Mouse (Mus musculus) neutrophil, adult 5-6 weeks (primary cell): Measurements from ENCODE around the gene Otud7a. TPM values are rescaled to one million over a fixed set of nuclear protein-coding genes. Genes with fewer than 3 reads are reported as not detected.
"Not testable (repeated sequence)": the region's sequence is repeated elsewhere in the genome, so short reads cannot be mapped to it uniquely, and the experiment has no call there.

ENCODE experiments used
- ATAC-seq: fragments of 151-379, 151-347 bp; 2 replicates; pipeline ENCODE4 v1.8.0; 2017; ENCODE audit warnings: mild to moderate bottlenecking, moderate TSS enrichment; ENCODE audit not compliant: insufficient number of reproducible peaks, poor library complexity, low FRiP score, severe bottlenecking; ENCODE audit errors: extremely low read depth
- total RNA-seq: library from RNA; stranded (forward); fragments of 200-1000 nt; gene quantifications from 2 replicates; pipeline ENCODE4 v1.2.3, GENCODE M21; 2017

Otud7a gene
- total RNA-seq, 1 experiment from 2014 or later: not detected

DNA sequence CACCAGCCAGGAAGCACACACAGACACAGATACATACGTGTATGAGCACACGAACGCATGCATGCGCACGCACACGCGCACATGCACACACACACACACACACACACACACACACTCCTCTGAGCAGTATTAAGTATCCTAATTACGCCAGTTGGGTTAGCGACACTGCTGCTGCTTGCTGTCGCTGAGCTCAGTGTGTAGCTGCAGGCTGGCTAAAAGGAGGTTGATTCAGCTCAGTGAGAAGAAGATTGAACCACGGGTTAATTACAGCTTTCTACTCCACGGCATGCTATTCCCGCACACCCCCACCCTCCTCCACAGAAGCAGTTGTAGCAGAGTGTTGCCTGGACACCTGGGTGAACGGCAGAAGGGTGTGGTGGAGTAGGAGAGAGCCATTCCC, 224.4 kb downstream of the Otud7a start:
- ATAC-seq: no peak

DNA sequence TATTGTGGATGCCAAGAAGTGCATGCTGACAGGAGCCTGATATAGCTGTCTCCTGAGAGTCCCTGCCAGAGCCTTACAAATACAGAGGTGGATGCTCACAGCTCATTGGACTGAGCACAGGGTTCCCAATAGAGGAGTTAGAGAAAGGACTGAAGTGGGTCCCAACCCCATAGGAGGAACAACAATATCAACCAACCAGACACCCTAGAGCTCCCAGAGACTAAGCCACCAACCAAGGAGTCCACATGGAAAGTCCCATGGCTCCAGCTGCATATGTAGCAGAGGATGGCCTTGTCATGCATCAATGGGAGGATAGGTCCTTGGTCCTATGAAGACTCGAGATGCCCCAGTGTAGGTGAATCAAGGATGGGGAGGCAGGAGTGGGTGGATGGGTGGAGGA, 226.4 kb downstream of the Otud7a start:
- not testable (repeated sequence) for ATAC-seq

DNA sequence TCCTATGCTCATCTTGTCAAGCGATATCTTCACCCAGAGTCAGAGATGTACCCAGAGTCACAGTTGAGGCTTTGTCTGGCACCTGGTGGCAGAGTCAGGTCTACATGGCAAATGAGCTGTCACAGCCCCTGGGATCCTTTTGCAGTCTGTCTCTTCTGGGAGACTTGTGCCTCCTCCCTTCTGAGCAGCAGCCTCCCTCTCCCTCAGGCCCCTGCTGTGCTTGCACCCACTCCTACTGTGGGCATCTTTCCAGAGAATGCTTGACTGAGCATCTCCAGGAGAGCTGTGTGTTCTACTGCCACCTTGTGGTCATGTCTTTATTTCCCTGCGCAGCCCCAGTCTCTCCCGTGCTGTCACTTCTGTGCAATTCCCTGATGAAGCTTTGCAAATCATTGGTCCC, 227.4 kb downstream of the Otud7a start:
- ATAC-seq: no peak

DNA sequence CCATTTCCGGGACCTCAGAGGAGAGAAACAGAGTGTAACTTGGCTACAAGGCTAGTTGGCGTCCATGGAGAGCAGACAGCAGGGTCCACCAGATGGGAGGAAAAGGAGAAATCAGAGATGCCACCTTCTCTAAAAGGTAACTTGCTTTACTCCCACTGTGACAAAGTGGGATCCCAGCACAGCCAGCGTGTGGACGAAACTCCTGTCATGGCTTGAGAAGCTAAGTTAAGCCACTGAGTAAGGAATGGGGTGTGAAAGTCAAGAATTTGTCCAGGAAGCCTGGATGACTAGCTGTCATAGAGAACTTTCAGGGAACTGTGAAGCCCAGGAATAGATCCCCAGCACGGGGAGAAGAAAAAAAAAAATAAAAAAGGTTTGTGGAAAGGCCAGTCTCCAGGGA, 232.1 kb downstream of the Otud7a start:
- ATAC-seq: no peak

DNA sequence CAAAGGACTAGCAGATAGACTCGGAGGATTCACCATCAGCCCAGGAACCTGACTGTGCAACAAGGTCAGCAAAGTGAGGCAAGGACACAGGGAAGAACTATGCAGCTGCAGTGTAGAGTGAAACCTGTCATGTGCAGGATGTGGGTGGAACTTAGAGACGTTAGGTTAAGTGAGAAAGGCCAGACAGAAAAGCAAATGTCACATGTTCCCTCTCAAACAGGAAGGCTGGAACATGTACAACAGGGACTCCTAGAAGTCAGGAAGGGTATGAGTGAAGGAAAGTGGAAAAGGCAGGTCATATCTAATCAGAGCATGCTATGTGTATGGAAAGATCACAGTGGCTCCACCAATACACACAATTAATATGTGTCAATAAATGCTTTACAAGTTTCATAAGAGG, 232.6 kb downstream of the Otud7a start:
- ATAC-seq: no peak

DNA sequence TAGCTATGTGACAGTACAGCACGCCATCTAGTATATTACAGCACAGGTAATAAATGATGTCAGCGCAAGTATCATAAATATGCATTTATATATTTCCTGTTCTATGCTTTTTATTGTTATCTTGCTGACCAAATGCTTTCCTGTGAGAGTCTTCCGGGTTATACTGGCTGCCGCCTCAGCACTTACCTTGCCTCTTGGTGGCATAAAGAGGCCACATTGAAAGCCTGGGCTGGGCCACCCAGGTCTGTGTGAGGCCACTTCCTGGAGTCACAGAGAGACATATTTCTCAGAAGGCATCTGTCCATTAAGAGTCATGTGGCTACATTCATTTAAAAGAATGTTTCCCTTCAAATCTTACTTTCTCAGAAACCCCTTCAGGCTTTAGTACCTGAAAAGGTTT, 242.5 kb downstream of the Otud7a start:
- ATAC-seq: no peak

DNA sequence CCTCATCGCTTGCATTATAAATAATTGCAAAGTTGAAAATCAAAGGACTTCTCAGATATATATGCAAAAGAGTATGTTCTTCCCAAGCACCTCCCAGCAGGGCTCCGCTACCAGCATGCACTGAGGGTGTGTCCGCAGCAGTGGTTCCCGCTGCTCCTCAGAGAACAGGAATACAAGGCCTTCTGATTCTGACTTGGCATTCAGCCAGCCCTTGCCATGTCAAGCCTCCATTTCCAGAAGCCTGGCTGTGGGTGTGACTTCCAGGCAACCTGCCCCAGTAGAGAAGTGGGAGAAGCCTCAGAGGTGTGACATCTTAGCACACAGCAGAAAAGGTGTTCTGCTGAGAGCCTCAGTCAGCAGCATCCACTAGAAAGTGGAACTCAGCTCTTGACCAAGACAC, 253.4 kb downstream of the Otud7a start:
- ATAC-seq: no peak

DNA sequence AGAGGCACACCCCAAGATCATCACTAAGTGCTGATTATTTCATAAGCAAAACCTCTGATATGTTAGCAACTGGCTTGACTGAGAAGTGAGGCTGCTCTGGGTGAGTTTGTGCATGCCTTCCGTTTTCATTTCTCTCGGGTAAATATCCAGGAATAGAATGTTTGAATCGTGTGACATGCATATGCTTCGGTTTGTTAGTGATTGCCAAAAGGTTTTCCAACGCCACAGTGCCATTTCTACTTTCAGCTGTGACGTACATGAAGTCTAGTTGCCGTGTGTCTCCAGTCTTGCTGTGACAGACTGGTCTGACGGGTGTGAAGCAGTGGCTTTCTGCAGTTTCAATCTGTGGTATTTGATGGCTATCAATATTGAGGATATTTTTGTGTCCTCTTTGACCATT, 273.4 kb downstream of the Otud7a start:
- no peak for ATAC-seq

DNA sequence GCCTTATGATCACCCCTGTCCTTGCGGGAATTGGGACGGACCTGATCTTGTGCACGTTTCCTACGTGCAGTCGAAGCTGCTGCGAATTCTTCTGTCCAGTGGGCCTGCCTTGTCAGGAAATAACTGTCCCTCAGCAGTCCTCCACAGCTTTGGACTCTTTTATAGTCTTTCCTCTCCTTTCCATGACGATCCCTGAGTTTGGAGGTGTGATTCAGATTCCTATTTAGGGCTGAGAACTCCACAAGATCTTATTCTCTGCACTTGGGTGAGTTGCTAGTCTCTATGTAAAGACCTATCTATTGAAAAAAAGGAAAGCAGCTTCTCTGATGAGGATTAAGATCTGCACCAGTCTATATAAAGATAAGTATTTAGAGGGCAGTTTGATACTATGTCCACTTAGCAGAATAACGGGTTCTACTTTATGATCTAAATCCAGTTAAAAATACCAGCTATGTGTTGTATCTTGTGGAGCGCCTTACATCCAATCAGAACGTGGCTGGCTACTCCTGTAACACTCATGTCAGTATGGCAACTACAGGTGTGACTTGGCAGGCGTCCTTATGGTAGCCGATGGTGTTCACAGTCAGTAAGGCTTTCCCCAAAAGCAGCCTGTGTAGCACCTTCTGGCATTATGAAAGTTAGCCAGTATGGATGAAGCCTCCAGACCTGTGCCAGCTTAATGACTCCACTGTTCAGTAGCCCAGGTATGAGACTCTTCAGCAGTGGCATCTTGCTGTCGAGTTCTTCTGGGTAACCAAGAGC, 274.8 kb downstream of the Otud7a start:
- ATAC-seq: no peak

DNA sequence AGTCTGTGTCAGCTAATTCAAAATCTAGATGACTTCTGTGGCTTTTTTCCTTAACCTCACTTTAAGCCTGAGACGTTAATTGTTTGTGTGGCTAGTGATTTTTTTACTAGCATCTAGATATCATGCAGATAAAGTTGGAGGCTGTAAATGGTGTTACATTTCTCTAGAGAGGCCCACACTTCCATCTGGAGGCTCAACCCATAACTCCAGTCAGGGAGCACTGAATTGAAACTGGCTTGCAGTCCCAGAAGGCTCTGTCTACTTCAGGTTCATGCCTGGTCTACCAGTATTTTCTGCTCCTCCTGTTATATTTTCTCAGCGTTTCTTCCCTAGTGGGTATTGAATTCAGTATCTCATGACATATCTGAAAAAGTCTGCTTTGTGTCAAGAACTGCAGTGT, 276.1 kb downstream of the Otud7a start:
- no peak for ATAC-seq

DNA sequence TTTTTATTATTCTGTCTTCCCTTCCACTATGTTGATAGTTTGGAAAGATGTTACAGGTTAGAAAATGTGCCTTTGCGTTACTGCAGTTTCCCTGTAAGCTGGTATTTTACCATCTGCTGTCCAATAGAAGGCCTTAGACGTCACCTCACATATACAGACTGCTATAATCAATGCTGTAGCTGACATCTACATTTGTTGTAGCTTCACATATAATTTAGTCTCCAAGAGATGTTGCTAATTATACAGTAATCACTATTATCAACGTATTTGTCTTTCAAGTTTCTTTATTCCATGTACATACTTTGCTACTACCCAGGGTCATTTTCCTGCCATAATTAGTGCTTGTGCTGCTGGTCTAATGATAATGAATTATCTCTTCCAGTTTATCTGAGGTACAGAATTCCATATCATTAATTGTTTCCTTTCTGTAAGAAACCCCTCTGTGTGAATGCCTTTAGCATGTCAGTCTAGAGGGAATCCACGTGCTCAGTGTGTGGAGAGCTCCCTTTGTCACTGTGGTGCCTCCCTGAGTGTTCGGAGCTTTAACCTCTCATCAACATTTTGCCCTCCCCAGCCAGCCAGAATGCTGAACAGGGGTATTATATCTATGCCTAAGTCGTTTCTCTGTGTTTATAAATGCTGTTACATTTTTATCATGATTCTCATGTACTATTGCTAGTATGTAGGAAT, 280.6 kb downstream of the Otud7a start:
- ATAC-seq: no peak

DNA sequence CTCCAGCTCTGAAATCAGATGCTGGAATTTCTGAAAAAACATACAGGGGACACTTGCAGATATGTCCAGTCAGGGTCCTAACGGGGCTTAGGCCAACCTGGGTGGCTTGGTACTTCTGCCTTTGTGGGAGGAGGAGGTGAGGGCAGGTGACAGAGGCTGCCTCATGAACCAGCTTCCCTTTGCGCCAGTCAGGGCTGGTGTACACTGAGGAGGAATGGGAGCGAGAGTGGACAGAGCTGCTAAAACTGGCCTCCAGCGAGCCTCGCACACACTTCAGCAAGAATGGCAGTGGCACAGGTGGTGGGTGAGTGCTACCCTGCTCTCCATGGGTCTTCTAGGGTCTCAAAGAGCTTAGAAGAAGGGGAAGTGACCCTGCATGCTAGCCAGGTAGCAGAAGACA, 285.1 kb downstream of the Otud7a start:
- no peak for ATAC-seq

DNA sequence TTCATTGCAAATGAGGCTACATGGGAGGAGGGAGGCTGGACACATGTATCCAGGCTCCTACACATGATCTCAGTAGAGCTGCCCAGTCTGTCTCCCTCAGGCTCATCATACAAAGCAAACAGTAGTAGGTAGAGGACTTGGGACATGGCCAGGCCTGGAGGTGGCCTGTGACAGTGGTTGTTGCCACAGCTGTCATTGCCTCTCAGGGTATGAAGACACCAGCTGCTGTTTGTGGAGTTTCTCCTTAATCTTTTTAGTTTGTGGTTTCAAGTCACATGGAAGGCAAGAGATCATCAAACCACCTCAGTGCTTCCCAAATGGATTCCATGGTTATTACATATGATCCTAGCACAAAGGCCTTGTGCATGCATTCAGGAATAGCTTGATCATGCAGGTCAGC, 285.5 kb downstream of the Otud7a start:
- ATAC-seq: no peak

DNA sequence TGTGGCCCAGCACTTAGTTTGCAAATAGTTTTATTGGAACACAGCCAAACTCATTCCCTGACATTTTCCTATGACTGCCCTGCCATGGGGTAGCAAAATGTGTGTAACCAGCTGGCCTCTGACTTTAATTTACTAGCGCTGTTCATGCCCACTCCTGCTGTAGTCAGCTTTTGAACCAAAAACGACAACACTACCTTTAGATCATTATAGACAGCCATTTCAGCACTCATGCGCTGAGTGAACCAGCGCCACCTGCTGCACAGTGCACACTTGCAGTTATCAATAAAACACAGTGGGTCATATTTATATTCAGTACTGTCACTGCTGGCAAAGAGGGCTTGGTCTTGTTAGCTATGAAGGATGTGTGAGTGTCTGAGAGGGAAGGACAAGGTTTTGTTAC, 293.2 kb downstream of the Otud7a start:
- ATAC-seq: no peak

DNA sequence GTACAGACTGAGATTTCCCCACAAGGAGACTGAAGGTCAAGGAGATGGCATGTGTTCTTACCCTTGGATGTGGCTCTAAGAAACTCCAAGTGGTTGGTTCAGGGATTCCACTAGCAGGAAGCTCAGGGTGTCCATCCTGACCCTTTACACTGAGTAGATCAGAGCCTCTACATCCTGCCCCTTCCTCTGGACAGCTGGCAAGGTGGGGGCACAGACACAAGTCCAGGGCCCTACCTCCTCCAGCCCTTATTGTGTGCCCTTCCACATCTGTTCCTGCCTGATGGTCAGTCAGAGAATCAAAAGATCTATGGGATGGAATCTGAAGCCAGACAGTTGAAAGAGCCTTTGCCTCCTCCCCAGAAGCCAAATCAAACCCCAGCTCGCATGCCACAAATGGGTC, 293.6 kb downstream of the Otud7a start:
- ATAC-seq: no peak

DNA sequence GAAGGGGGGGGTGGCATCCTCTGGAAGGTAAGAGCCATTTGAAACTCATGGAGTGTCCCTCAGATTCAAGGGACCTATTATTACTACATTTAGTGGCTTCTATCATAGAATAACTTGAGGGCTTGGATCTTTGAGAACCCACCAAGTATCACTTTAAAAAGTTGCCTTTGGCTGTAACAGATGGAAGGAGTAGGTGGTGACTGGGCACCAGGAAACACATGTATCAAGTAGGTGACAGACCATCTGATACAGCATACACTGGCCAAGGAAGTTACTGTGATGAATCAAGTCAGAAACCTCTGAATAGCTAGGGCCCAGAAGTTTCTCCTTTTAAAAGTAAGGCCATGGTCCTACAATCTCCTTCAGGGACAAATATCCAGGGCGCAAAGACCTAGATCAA, 298.6 kb downstream of the Otud7a start:
- ATAC-seq: no peak

DNA sequence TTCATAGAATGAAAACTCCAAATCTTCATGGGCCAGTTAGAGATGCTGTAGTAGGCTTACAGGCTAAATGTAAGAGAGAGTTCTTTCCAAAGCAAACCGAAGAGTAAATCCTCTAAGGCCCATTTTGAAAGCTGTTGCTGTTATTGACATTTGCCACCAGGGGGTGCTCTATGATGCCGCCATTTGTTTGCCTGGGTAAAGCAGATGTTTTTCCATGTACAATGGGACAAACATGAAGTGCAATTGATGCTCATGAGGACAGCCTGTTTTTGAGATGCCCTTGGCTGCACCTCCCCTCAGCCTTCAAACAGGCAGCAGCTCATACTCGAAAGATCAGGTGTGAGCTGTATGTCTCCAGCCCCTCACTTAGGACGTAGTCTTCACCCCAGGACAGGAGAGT, 307.5 kb downstream of the Otud7a start:
- ATAC-seq: 0 out of 2 replicates have a peak, but pooled peaks have one; percentile 25

DNA sequence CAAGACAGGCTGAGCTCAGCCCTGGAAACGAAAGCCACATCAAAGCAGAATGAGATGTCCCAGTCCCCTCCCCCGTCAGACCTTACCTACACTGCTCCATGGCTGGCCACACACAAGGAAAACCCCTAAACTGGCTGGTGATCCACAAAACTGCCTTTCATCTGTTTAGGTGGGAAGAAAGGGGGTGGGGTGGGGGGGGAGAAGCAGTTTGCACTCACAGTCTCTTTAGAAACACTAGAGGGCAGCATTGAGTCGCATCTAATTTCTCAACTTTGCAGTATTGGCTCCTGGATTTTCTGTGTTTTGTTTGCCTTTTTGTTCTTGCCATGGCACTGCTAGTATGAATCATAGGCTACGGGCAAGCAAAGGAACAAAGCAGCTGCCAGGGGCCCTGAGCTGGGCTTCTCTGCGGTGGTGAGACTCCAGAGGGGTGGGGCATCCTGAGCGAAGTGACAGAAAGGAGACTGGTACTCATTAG, 308.8 kb downstream of the Otud7a start:
- peak; percentile 14; the same call in 1 of the 2 replicates for ATAC-seq

DNA sequence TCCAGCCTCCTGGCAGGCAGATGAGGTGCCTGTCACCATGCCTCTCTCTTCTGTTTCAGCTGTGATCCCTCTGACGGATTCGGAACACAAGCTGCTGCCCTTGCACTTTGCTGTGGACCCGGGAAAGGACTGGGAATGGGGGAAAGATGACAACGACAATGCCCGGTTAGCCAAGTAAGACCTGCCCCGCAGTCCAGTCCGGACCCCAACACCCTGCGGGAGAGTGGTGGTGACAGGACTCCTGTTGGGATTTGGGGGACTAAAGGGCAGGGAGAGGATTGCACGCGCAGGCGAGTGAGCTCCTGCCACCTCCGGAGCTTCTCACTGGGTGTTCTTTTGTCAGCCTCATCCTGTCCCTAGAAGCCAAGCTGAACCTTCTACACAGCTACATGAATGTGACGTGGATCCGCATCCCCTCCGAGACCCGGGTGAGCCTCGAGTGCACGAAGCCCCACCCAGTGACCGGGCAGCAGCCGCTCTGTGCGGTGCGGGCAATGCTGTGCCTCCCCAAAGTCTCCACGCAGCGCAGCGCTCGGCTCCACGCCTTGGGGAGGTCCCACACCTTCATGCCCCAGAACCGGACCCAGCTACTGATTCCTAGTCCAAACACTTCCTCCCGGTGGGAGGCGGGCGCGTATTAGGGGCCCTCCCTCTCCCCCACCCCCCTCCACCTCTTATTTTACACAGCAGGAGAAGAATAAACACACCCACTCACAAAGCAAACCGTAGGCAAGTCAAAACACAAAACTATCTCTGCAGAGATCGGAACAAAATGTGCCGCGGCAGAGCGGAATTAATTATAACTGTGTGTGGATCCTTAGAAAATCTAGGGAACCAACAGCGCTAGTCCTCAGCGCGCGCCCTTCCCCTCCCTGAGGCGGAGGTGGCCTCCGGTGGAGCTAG, 310.3 kb downstream of the Otud7a start:
- no peak for ATAC-seq
